9 mouse cellular contexts compared by ENCODE assay signal in the genomic region with DNA sequence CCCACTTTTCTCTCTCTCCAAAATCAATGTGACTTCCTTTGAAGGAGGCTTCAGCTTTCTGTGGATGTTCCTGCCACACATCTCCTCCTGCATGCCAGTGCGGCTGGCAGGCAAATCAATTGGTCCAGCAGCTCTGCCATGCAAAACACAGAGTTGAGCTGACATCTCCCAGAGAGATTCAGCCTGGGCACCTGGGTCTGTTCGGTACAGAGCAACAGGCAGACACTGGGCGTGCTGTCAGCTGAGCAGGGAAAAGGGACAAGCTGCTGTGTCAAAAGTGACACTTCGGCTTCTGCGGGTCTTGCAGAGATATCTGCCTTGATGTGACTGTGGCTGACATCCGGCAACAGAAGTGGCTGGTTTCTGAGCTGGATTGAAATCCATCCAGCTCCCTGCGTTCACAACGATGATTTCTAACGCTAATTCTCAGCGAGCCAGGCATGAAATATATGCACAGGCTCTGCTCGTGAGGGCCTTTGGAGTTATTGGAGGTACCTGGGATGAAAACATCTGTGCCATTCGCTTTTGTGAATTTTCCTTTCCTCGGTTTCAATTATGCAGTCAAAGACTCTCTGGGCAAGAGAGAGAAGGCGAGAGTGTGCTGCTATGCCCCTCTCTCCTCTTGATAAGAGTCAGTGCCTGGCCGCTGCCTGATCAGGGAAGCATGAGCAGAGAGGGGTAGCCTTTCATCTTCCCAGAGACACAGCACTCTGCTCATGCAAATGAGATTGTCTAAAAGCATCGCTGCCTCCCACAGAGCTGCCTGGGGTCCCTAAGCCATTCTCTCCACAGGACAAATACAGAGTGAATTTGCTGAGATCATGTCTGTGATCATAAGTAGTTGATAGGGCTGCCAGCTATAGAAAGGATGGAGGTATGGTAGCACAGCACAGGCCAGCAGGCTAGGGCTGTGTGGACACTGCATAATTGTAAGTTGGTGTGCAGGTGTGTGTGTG.
DNase-seq lines count a peak whose midpoint lies in the region; ATAC-seq lines count a peak whose summit lies in the region.
"Had no signal": no experiment of that assay in that cellular context is flagged by ENCODE, and none has a peak within 500 bp of the region (broad histone marks: within the 10 kb centered on the region; RNA-seq: fewer than 3 reads in every experiment).

No protein-coding gene starts in this region.

- WGBS in kidney, embryonic 15.5 days: 23% methylated on average over 16 of the region's 16 CpGs
- 11% methylated on average over 16 of the region's 16 CpGs for WGBS in hindbrain, embryonic 13.5 days
- WGBS in midbrain, embryonic 16.5 days: 4% methylated on average over 16 of the region's 16 CpGs

- no peak overlapping the region for H3K27ac ChIP-seq in kidney, embryonic 15.5 days
- peak overlapping the region; percentile 88 for H3K27ac ChIP-seq in hindbrain, embryonic 13.5 days
- peak overlapping the region; percentile 93 for H3K27ac ChIP-seq in midbrain, embryonic 16.5 days (ENCODE audit: low read length)
- H3K27ac ChIP-seq: stomach, embryonic 15.5 days had no signal

- no peaks in the 10 kb centered on the region for H3K27me3 ChIP-seq in kidney, embryonic 15.5 days
- no peaks in the 10 kb centered on the region for H3K27me3 ChIP-seq in hindbrain, embryonic 13.5 days
- H3K27me3 ChIP-seq in midbrain, embryonic 16.5 days (ENCODE audit: control insufficient read depth, insufficient read depth, low read depth, low read length): no peaks in the 10 kb centered on the region
- H3K27me3 ChIP-seq: stomach, embryonic 15.5 days had no signal

- H3K4me2 ChIP-seq in kidney, embryonic 15.5 days: peak overlapping the region; percentile 28; the same call in 1 of the 2 replicates
- peak overlapping the region; percentile 42 for H3K4me2 ChIP-seq in hindbrain, embryonic 13.5 days
- H3K4me2 ChIP-seq in midbrain, embryonic 16.5 days (ENCODE audit: low read length): peak overlapping the region; percentile 49
- H3K4me2 ChIP-seq: stomach, embryonic 15.5 days had no signal

- no peak overlapping the region for H3K9ac ChIP-seq in kidney, embryonic 15.5 days
- peak overlapping the region; percentile 21 for H3K9ac ChIP-seq in hindbrain, embryonic 13.5 days
- peak overlapping the region; percentile 58 for H3K9ac ChIP-seq in midbrain, embryonic 16.5 days (ENCODE audit: low read depth, low read length)
- H3K9ac ChIP-seq: stomach, embryonic 15.5 days had no signal

- H3K36me3 ChIP-seq in kidney, embryonic 15.5 days: no peaks in the 10 kb centered on the region
- no peaks in the 10 kb centered on the region for H3K36me3 ChIP-seq in hindbrain, embryonic 13.5 days
- no peaks in the 10 kb centered on the region for H3K36me3 ChIP-seq in midbrain, embryonic 16.5 days (ENCODE audit: control insufficient read depth, insufficient read depth, low read length)
- H3K36me3 ChIP-seq: stomach, embryonic 15.5 days had no signal

- peak; percentile 58 to 59 for DNase-seq in cerebellum, postnatal 10 days
- DNase-seq in cerebellum, postnatal 25 days: no peak
- DNase-seq in kidney, adult 8-10 months: no peak
- DNase-seq in natural killer cell, adult 2 months (ENCODE audit: low spot score in 2 of 2): no peak
- no peak for DNase-seq in T-cell, adult 2 months (ENCODE audit: low spot score)

- H3K4me1 ChIP-seq in kidney, embryonic 15.5 days: peaks cover 9% of the 10 kb centered on the region
- H3K4me1 ChIP-seq in hindbrain, embryonic 13.5 days (replicated peaks): peaks cover 24% of the 10 kb centered on the region
- peaks cover 31% of the 10 kb centered on the region for H3K4me1 ChIP-seq in midbrain, embryonic 16.5 days (ENCODE audit: control insufficient read depth, insufficient read depth, low read length)
- H3K4me1 ChIP-seq: stomach, embryonic 15.5 days had no signal

- ATAC-seq in kidney, embryonic 15.5 days (replicated peaks; ENCODE audit: low FRiP score): no peak
- peak; percentile 72 for ATAC-seq in hindbrain, embryonic 13.5 days (ENCODE audit: low FRiP score)
- ATAC-seq in midbrain, embryonic 16.5 days: peak; percentile 85

- no peak overlapping the region for H3K4me3 ChIP-seq in kidney, embryonic 15.5 days (replicated peaks)
- H3K4me3 ChIP-seq in hindbrain, embryonic 13.5 days: peak overlapping the region; percentile 12; the same call in 1 of the 2 replicates
- H3K4me3 ChIP-seq in midbrain, embryonic 16.5 days (ENCODE audit: low read depth, low read length): no peak overlapping the region
- H3K4me3 ChIP-seq: stomach, embryonic 15.5 days had no signal

- H3K9me3 ChIP-seq in kidney, embryonic 15.5 days (replicated peaks): no peaks in the 10 kb centered on the region
- no peaks in the 10 kb centered on the region for H3K9me3 ChIP-seq in hindbrain, embryonic 13.5 days
- no peaks in the 10 kb centered on the region for H3K9me3 ChIP-seq in midbrain, embryonic 16.5 days (replicated peaks; ENCODE audit: control insufficient read depth, low read length, poor library complexity, severe bottlenecking)
- H3K9me3 ChIP-seq: stomach, embryonic 15.5 days had no signal

Comparison
In these comparisons a context has a peak if more than half of its experiments do, and no peak if none do; other contexts are left out.
1. DNase-seq: peak in cerebellum, postnatal 10 days (2 of 2); none in cerebellum, postnatal 25 days (0 of 2), kidney, adult 8-10 months (0 of 2), natural killer cell, adult 2 months (0 of 2) and T-cell, adult 2 months (single experiment).
2. Peak in every context shown above with its lines, with median percentiles within 50 percentile points of each other: H3K4me2 ChIP-seq.